Mouse (Mus musculus) liver, adult 2 months (tissue): ENCODE measurements at regions not wholly inside any gene's neighbourhood (a gene's known extent, or its start where the extent isn't known, plus 50 kb on each side); places are given as distances from the start of the nearest gene placed in this dataset.

Source experiments
- CTCF ChIP-seq: fragments of 200-500 bp; IDR thresholded peaks from 2 replicates; pipeline ENCODE4 v1.5.1; 2011; ENCODE audit warnings: low read depth, low read length, control low read depth
- POLR2A ChIP-seq: fragments of 200-500 bp; IDR thresholded peaks from 2 replicates; pipeline ENCODE4 v1.6.1; 2011; ENCODE audit warnings: low read length, control low read depth; ENCODE audit not compliant: insufficient read depth; ENCODE audit errors: extremely low read depth

DNA sequence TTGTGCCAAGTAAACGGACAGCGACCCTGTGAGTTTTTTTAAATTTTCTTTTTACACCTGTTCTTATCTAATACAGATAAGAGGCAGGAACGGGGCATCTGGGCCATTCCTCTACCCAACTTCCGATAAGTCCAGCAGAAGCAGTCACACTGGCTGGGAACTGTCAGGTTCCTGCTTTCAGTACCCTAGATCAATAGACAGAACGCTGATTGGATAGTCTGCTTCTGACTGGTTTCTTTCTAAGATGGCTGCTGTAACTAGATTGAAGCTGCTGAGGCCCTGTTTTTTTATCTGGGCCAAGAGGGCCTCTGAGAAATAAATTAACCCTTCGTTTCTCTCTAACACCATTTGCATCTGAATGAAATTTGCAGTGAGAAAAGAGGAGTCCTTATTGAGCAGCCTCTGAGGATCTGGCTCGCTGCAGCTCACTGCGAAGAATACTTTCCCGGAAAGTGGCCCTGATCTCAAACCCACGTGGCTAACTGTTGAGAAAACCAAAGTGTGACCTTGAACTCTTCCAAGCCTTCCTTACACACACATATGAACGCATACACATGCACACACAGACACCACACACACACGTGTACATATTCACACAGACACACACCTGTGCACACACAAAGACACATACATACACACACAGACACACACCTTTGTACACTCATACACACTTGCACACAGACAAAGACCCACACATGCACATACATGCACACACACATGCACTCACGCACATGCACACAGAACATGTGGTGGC lies 253.8 kb downstream of the Irs2 start:
- TF ChIP-seq POLR2A (no peak), CTCF (no peak)
